8 mouse cellular contexts compared by ENCODE assay signal in genomic region chr7:100927287-100928000, GRCm38 (mm10). TPM values are rescaled to one million over a fixed set of nuclear protein-coding genes. Genes with fewer than 3 reads are reported as not detected.
DNase-seq lines count a peak whose midpoint lies in the region; ATAC-seq and TF ChIP-seq lines count a peak whose summit lies in the region.

No protein-coding gene starts in this region.

- WGBS in forebrain, postnatal 0 days, result 23% methylated on average over 7 of the region's 7 CpGs
- 29% methylated on average over 7 of the region's 7 CpGs for WGBS in liver, embryonic 15.5 days (ENCODE audit: insufficient replicate concordance)

- peaks cover 3% of the 10 kb centered on the region for H3K36me3 ChIP-seq in C2C12 (ENCODE audit: control insufficient read depth, insufficient read depth)
- no peaks in the 10 kb centered on the region for H3K36me3 ChIP-seq in forebrain, postnatal 0 days (ENCODE audit: insufficient read depth)
- H3K36me3 ChIP-seq in liver, embryonic 15.5 days (replicated peaks), result no peaks in the 10 kb centered on the region

- no peaks in the 10 kb centered on the region for H3K27me3 ChIP-seq in C2C12 (ENCODE audit: control insufficient read depth, insufficient read depth, insufficient read length)
- H3K27me3 ChIP-seq in forebrain, postnatal 0 days (ENCODE audit: insufficient read depth, low read length), result no peaks in the 10 kb centered on the region; the same call in 1 of the 2 replicates
- peaks cover 77% of the 10 kb centered on the region for H3K27me3 ChIP-seq in liver, embryonic 15.5 days

- peak overlapping the region; percentile 37 for H3K4me2 ChIP-seq in forebrain, postnatal 0 days (ENCODE audit: low read depth)
- H3K4me2 ChIP-seq in liver, embryonic 15.5 days, result peak overlapping the region; percentile 16

- peak; percentile 52 for DNase-seq in gastrocnemius, postnatal 14 days
- DNase-seq in gastrocnemius, postnatal 4 days (ENCODE audit: low spot score in 2 of 2), result no peak
- no peak for DNase-seq in forebrain, postnatal 0 days
- DNase-seq in T-cell, adult 2 months (ENCODE audit: low spot score), result no peak

- no peak for ATAC-seq in forebrain, postnatal 0 days
- ATAC-seq in liver, embryonic 15.5 days (ENCODE audit: insufficient read depth), result no peak
- no peak for ATAC-seq in megakaryocyte, adult 5-6 weeks (ENCODE audit: poor library complexity, severe bottlenecking)
- ATAC-seq in megakaryocyte progenitor cell, adult 5-6 weeks (replicated peaks; ENCODE audit: poor library complexity), result no peak

- H3ac ChIP-seq in C2C12 (ENCODE audit: control insufficient read depth, insufficient read length, low read depth), result peak overlapping the region; percentile 48

- H3K79me3 ChIP-seq in C2C12 (ENCODE audit: low read depth), result peaks cover 80% of the 10 kb centered on the region

- H3K79me2 ChIP-seq in C2C12 (ENCODE audit: control insufficient read depth, insufficient read depth), result peaks cover 94% of the 10 kb centered on the region

- no peaks in the 10 kb centered on the region for H3K9me3 ChIP-seq in forebrain, postnatal 0 days (ENCODE audit: low read length)
- H3K9me3 ChIP-seq in liver, embryonic 15.5 days (replicated peaks), result no peaks in the 10 kb centered on the region

- H3K27ac ChIP-seq in forebrain, postnatal 0 days (ENCODE audit: low read depth, low read length), result no peak overlapping the region
- no peak overlapping the region for H3K27ac ChIP-seq in liver, embryonic 15.5 days (replicated peaks)

- intact Hi-C loops in gastrocnemius, postnatal 14 days (cut with DNase I; ENCODE audit: low total_unique reads), result no loop called here

- H3K9ac ChIP-seq in forebrain, postnatal 0 days, result no peak overlapping the region
- H3K9ac ChIP-seq in liver, embryonic 15.5 days, result no peak overlapping the region

- H3K4me3 ChIP-seq in C2C12 (ENCODE audit: insufficient read depth, poor library complexity, severe bottlenecking), result peak overlapping the region; percentile 31
- H3K4me3 ChIP-seq in forebrain, postnatal 0 days (ENCODE audit: low read depth, low read length), result 0 out of 2 replicates have a peak overlapping the region, but pooled peaks have one; percentile 2
- peak overlapping the region; percentile 14; the same call in 1 of the 2 replicates for H3K4me3 ChIP-seq in liver, embryonic 15.5 days (replicated peaks)

- TF ChIP-seq CTCF in C2C12 (IDR thresholded peaks at IDR 0.05; ENCODE audit: control insufficient read depth, insufficient read depth, insufficient read length), result no peak
- TF ChIP-seq CTCF in forebrain, postnatal 0 days (IDR thresholded peaks at IDR 0.05; ENCODE audit: low read depth), result no peak

- H3K4me1 ChIP-seq in forebrain, postnatal 0 days (ENCODE audit: insufficient read depth), result peaks cover 21% of the 10 kb centered on the region; the same call in 1 of the 2 replicates
- peaks cover 33% of the 10 kb centered on the region for H3K4me1 ChIP-seq in liver, embryonic 15.5 days (replicated peaks)

TF ChIP-seq in C2C12, 6 proteins besides CTCF, POLR2A, EP300 and RAD21:
- TF ChIP-seq CEBPB (IDR thresholded peaks at IDR 0.05; ENCODE audit: low read depth) (no peak), MAX (IDR thresholded peaks at IDR 0.05) (no peak), MYOG (IDR thresholded peaks at IDR 0.05; ENCODE audit: control insufficient read depth, extremely low read depth, insufficient read length) (no peak), FOSL1 (IDR thresholded peaks at IDR 0.05; ENCODE audit: insufficient read depth, low read length, poor library complexity, severe bottlenecking) (no peak), USF1 (IDR thresholded peaks at IDR 0.05; ENCODE audit: low read depth) (no peak), MYOD1 (IDR thresholded peaks at IDR 0.05; ENCODE audit: control insufficient read depth, insufficient read length, low read depth) (no peak)

RNA-seq across cellular contexts. Expression of gene Arhgef17, which starts 4.5 kb away (rescaled TPM):
- total RNA-seq in gastrocnemius, postnatal 14 days (2021), result 10 to 100 TPM; 21.9 to 25.7 TPM
- total RNA-seq in gastrocnemius, postnatal 4 days (2021), result 10 to 100 TPM; 40.4 to 43.6 TPM
- 35.4 TPM for polyA plus RNA-seq in C2C12 (2012; fragmentation: generic; extraction: Trizol)
- 47.9 and 52.7 TPM in 2 replicates for total RNA-seq in forebrain, postnatal 0 days (2014; rRNA removed)
- polyA plus RNA-seq in forebrain, postnatal 0 days (2015; fragmentation: Nextera tagmentation; extraction: Ambion mirVana), result 9.8 and 12.5 TPM in 2 replicates
- polyA plus RNA-seq in liver, embryonic 15.5 days (2015; fragmentation: Nextera tagmentation; extraction: Ambion mirVana), result 0.76 and 1.0 TPM in 2 replicates
- total RNA-seq in megakaryocyte, adult 5-6 weeks (2015), result 0.09 and 0.21 TPM in 2 replicates
- total RNA-seq in megakaryocyte, adult 5-6 weeks (2017), result 0.12 TPM in 1 of 2 replicates, not detected in the other
- total RNA-seq in megakaryocyte progenitor cell, adult 5-6 weeks (2015), result 0.12 and 0.44 TPM in 2 replicates
- 0.08 TPM in 1 of 2 replicates, not detected in the other for total RNA-seq in megakaryocyte progenitor cell, adult 5-6 weeks (2017)

RNA-seq across cellular contexts. Expression of gene P2ry6, which starts 47.0 kb away (rescaled TPM):
- 1 to 10 TPM; 1.6 to 2.1 TPM for total RNA-seq in gastrocnemius, postnatal 14 days (2021)
- total RNA-seq in gastrocnemius, postnatal 4 days (2021), result 1 to 10 TPM; 5.8 to 7.4 TPM
- polyA plus RNA-seq in C2C12 (2012; fragmentation: generic; extraction: Trizol), result 0.04 TPM
- total RNA-seq in forebrain, postnatal 0 days (2014; rRNA removed), result 1.2 and 2.3 TPM in 2 replicates
- polyA plus RNA-seq in forebrain, postnatal 0 days (2015; fragmentation: Nextera tagmentation; extraction: Ambion mirVana), result 3.1 and 3.8 TPM in 2 replicates
- polyA plus RNA-seq in liver, embryonic 15.5 days (2015; fragmentation: Nextera tagmentation; extraction: Ambion mirVana), result 4.1 and 5.0 TPM in 2 replicates
- 32.8 and 34.2 TPM in 2 replicates for total RNA-seq in megakaryocyte, adult 5-6 weeks (2015)
- 12.0 and 12.9 TPM in 2 replicates for total RNA-seq in megakaryocyte, adult 5-6 weeks (2017)
- 0.42 and 0.49 TPM in 2 replicates for total RNA-seq in megakaryocyte progenitor cell, adult 5-6 weeks (2015)
- 0.04 TPM in 1 of 2 replicates, not detected in the other for total RNA-seq in megakaryocyte progenitor cell, adult 5-6 weeks (2017)

Comparison
In these comparisons a context has a peak if more than half of its experiments do, and no peak if none do; other contexts are left out.
1. RNA of gene Arhgef17, which starts 4.5 kb away (total RNA-seq): 47.9 to 52.7 TPM in forebrain, postnatal 0 days, 40.4 to 43.6 TPM in gastrocnemius, postnatal 4 days and 21.9 to 25.7 TPM in gastrocnemius, postnatal 14 days; 0.08 to 0.44 TPM in megakaryocyte progenitor cell, adult 5-6 weeks and 0.09 to 0.21 TPM in megakaryocyte, adult 5-6 weeks; every median in the first group is over 10 times any median in the second.
2. Peak in every context shown above with its lines, with median percentiles within 50 percentile points of each other: H3K4me3 ChIP-seq.